Mouse (Mus musculus): ENCODE measurements around the gene Paics.

DNA sequence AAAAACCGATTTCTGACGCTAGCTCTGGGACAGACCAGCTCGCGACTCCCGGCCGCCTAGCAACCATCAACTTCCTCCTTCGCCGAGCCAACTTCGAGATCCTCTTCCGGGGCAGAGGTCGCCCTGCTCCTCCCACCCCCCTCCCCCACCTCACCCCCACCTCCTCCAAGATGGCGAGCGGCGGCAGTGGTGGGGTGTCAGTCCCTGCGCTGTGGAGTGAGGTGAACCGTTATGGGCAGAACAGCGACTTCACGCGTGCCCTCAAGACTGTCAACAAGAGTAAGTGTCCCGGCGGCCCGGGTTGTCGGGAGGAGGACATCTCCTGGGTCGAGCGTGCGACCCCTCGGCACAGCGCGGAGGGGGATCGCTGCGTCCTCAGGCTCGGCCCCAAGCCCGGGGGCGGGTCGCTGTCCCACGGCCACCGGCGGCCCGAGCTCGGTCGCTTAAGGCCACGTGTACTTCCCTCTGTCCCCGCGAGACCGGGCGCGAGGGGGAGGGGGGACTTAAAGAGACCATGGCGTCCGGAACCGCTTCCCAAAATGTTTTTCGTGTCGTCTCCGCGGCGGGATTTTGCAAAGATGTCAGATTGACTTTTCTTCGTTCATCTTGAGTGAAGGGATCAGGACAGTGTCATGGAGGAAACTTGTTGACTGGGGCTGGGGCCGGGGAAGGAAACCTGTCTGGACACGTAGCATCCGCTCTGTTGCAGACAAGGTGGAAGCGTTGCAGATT lies 23.6 kb downstream of the Paics start, which contains the start of gene Srp72:
- no peak for TF ChIP-seq CTCF (IDR thresholded peaks at IDR 0.05; ENCODE audit: low read depth)
- no peak for TF ChIP-seq EP300 (IDR thresholded peaks at IDR 0.05; ENCODE audit: low read depth)

Measured in liver, postnatal 0 days (tissue).